Mouse (Mus musculus): ENCODE results near the gene Tnni3k.

- TF ChIP-seq ZNF384 (IDR thresholded peaks at IDR 0.05; ENCODE audit: low read depth, low read length) = no peak
- no peak for TF ChIP-seq HCFC1 (IDR thresholded peaks at IDR 0.05; ENCODE audit: borderline replicate concordance, insufficient read depth, low read length)
- no peak for TF ChIP-seq ZC3H11A (IDR thresholded peaks at IDR 0.05; ENCODE audit: borderline replicate concordance, low read depth, low read length)
- TF ChIP-seq CHD2 (IDR thresholded peaks at IDR 0.05; ENCODE audit: low read depth, low read length) = no peak
Observed at GRCm38 (mm10) chr3:155057566-155057965, 2.4 kb upstream of the Tnni3k start.
